Mouse (Mus musculus) kidney, adult 9 months (tissue): Measurements from ENCODE around the gene Siae.

Source experiments
- DNase-seq: peaks from one replicate; pipeline ENCODE4 v3.0.0; 2022

Gene Siae

DNA sequence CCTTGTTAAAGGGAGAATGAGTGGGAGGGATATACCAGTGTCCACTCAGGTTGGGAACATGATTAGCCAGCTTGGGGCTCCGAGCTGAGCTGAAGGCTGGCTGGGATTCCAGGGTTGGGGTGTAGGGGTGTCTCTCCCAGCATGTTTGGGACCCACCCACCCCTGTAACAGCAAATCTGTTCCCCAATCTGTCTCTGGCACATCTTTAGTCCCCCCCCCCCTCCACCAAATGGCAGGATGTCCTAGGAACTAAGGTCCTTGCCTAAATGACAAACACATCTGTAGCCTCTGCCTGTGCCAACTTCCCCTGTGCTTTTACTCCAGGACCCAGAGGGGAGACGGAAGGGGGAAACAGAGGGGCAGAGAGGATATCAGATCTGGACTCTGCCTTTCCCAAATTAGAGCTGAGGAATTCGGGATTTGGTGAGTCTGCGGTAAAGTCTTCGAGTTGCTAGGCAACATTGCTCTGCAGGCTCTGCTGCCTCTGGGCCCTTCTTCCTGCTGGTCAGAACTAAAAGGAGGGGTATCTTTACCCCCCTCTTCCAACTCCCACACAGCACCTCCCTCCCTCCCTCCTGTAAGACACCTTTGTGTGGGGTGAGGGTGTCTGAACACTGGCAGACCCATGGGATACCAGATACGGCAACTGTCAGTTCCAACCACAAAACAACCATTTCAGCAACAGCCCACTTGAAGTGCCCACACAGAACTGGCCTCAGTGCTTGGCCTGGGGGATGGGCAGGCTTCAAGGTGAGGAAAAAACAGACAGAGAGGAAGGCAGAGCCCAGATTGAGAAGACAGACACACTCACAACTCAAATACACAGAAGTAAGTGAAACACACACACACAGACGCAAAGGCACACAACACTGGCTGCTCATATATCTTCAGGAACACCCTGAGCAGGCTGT is at the start of gene Siae:
Gene Siae, plus strand, starts transcription at position 861 of the 911 bp plus-strand sequence.
- no peak for DNase-seq

DNA sequence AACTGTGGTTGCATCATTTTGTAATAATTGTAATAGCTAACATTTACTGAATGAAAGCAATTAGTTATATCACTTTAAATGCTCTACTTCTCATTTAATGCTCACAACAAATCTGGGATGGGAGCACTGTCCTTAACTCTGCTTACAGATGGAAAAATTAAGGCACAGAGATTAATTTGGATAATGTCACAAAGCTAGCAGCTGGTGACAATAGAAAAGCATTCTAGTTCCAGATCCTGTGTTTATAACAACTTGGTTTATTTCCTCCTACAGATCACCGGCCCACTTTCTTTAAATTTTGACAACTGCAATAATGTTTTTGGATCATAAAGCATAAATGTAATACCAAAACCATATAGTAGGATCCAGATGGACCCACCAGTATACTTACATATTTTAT is 49.5 kb upstream of the Siae start:
- DNase-seq: no peak

DNA sequence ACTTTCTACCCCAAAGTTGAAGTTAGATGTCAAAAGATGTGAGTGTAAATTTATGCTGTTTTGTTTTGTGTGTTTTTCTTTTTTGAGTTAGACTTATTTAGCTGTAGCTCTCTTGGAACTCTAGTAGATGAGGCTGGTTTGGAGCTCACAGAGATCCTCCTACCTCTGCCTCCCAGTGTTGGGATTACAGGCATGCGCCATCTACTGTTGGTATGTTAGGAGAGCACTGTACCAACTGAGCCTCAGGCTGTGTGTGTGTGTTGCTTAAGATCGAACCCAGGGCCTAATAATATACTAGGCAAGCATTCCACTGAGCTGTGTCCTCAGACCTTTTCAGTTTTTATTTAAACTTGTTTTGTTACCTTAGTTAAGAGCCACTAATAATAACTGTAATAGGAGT is 43.4 kb upstream of the Siae start:
- no peak for DNase-seq

DNA sequence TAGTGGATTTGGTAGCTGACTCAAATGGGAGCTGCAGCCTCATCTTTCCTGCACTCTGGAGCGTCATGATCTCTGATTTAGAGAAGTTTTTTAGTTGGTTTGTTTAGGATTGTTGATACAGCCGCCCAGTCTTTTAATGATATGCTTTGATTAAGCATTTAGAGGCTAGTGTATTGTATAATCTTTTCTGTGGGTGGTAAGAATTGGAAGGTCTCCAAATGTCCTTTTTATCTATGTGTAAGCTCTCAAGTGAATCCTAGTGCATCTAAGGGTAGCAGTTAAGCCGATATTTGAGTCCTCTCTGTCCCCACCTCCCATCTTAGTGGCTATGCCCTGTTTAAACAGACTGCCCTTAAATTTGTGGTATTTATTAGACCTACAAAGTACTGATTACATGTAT is 41.0 kb upstream of the Siae start:
- no peak for DNase-seq

DNA sequence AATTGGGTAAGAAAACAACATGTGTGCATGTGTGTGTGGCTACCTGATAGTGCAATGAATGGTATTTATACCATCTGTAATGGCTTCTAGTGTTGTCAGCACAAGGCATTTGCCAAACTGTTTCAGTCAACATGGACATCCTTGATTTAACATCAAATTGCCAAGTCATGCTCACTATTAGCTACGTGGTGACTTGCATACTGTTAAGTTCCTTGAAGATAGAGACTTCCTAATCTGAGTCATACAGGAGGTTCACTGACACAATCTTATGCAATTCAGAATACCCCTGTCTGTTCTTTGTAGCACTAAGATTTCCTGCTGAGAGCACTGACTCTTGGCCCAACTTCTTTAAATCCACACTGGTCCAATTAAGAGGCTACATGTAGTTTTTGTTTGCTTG is 38.0 kb upstream of the Siae start:
- DNase-seq: no peak

DNA sequence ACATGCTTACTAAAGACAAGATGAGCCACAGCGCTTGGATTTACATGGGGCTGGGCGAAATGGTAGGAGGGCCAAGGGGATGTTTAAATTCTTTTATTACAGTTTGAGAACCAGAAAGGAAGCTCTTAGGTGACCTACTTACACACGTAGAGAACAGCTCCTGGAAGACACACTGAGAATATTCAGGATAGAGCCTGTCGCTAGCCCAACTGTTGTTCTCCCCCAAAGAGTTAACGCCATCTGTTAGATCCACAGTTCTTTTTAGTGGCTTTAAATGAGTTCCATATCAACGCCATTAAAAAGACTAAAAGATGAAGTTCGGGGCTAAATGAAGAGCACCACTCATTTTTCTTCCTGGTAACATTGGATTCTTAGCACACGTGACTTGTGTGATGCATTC is 36.5 kb upstream of the Siae start:
- no peak for DNase-seq

DNA sequence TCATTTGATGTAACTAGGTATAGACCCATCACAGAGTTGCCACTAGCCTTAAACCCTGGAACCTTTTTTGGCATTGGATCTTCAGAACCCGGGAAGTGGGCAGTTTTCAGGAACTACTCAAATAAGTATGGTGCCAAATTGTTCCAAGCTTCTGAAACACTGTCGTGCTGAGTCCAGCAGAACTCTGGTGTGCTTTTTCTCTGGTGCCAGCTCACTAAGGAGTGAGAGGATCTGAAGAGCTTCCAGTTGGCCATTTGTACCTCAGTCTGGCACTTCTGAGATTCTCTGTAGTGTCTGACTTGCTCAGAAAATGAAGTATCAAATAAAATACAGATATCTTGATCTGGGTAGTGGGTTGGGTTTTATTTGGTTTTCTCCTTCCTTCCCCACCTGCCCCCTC is 35.5 kb upstream of the Siae start:
- no peak for DNase-seq

DNA sequence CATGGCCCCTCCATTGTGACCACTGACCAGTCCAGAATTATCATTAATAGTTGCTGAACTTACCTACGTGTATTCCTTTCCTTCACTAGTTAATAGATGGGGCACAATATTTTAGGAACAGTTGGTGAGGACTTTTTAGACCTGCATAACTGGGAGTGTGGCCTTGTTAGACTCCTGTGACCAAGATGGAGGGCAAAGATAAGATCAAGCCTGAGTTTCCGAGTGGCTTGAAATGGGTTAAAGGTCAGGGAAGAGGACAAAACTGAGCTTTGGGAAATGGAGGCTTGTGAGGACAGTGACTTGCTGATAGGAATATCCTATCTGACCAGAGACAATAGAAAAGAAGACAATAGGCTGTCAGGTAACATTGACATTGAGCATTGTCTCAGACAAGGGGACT is 30.0 kb upstream of the Siae start:
- no peak for DNase-seq

DNA sequence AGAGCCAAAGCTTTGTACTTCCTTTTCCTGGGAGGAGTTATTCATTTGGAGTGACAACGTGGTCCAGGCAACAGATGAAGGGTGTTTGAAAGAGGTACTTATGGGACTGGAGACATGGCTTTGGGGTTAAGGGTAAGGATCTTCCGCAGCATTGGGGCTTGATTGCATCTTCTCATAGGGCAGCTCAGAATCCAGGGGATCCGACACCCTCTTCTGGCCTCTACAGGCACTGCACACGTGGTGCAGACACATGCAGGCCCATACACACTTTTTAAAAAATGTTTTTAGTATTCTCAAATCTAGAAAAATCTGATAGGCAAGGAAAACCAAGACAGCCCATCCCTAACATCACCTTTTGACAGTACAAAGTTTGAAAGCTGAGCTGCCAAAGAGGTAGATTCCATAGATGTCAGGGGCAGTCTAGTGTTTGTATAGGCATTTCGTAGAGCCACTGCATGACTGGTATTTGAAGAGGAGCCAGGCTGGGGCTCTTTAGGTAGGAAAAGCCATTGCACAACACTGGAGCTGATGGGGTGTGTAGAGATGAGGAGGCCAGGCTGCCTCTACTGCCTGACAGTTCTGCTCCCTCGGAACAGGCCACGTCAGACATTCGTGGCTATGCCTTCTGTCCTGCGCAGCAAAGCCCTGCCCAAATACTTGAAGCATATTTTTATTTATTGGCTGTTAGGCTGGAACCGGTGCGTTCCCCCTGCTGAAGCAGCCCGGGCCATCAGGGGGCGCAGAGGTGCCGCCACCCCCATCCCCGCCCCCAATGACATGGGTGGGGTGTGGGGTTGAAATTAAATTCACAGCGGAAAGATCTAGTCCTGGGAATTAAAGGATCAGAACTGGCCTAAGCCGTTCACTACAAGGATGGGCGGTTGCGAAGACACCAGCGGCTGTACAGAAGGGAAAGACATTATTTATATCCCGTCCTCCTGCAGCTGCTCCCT is 28.8 kb upstream of the Siae start:
- no peak for DNase-seq

DNA sequence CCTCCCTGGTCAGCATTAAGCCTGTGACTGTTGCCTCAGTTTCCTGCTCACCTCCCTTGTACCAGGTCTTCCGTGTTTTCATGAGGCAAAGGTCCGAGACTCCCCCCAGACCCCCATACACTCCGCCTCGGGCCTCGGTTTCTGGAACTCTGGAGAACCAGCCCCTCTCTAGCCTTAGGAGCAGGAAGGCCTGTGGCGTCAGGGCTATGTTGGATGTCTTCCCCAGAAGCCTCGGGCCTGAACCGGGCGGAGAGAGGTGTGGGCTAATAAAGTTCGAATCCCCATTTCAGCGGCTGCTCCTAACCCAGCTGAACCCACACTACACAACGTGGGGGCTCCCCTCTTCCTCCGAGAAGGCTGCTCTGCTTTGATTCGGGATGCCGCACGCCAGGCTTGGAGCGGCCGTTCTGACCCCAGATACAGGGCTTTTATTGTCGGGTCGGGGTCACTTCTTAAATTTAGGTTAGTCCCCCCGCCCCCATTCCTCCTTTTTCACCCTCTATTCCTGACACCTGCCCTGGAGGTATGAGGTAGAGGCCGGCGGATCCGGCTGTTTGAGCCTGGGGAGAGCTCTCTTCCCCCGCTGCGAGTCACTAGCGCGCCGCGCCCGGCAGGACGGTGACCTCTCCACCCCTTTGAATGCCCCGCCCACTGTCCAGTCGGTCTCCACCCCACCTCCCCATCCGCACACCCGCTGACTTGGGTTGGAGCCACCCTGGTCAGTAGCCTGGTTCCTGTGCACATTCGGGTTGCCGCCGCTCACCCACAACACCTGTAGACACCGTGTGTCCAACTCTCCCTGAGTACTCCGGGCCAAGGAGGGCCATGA is 27.9 kb upstream of the Siae start, which contains the start of gene Esam:
Gene Esam, plus strand, starts transcription at position 683 of the 829 bp plus-strand sequence.
- peak; percentile 84 for DNase-seq

DNA sequence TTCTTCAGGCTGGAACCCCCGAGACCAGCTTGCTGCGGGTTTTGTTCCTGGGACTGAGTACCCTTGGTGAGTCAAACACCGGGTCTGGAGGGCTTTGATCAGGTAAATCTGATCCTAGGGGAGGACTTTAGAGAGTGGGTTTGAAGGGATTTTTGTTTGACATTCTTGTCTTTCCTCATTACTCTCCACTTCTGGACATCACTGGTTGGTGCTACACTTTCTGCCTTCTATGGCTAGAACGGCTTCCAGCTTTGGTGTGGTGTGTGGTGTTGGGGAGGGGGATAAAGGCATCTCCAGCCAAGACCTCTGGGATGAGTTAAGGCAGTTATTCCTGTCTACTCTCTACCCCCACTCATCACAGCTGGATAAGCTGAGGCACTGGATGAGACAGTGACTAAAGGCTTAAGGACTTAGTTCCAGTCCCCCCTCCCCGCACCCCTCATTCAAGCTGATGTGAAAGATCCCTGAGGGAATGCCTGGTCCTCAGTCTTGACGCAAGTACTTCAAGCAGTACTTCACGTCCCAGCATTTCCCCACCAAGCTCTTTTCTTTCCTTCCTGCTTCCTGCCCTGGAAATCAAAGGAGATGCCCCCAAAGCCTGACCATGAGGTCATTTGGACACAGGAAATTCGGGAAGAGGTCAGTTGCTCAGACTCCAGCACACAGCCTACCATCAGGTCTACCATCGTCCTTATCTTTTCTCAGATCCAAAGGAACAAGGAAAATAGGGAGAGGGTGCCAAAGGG is 27.1 kb upstream of the Siae start:
- DNase-seq: peak; percentile 54

DNA sequence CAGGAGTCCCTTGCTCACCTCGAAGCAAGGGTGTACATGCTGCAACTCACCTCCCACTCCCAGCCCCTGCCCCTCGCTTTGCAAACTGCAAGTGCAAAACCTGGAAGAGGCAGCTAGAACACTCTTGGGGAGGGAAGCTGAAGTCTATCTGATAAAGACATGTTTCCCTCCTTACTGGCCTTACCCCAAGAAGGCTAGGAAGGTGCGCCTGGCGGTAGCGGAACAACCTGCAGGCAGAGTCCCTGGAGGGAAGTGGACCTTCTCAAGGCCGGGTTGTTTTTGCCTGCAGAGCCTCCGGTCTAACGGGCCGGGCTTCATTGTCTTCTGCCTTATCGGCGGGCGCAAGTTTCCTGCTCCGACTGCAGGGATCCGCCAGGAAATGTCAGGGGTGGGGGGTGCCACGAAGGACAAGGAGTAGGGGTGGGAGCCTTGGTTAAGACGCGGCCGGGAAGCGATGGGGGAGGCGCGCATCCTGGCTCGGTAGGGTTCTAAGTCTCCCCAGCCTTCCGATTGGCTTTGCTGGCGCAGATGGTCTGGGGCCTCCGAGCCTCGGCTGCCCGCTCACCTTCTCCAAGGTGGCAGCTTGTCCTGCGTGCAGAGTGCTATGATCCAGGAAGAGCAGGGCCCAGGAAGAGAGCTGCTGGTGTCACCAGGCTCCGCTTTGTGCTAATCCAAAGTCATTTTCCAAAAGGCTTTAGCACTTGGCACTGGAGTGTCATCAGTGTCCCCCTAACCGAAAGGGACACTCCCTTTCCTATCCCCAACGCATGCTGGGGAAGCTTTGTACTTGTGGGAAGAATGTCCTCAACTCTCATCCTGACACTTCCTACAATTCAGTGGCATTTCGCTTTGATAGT is 25.2 kb upstream of the Siae start:
- DNase-seq: peak; percentile 81

DNA sequence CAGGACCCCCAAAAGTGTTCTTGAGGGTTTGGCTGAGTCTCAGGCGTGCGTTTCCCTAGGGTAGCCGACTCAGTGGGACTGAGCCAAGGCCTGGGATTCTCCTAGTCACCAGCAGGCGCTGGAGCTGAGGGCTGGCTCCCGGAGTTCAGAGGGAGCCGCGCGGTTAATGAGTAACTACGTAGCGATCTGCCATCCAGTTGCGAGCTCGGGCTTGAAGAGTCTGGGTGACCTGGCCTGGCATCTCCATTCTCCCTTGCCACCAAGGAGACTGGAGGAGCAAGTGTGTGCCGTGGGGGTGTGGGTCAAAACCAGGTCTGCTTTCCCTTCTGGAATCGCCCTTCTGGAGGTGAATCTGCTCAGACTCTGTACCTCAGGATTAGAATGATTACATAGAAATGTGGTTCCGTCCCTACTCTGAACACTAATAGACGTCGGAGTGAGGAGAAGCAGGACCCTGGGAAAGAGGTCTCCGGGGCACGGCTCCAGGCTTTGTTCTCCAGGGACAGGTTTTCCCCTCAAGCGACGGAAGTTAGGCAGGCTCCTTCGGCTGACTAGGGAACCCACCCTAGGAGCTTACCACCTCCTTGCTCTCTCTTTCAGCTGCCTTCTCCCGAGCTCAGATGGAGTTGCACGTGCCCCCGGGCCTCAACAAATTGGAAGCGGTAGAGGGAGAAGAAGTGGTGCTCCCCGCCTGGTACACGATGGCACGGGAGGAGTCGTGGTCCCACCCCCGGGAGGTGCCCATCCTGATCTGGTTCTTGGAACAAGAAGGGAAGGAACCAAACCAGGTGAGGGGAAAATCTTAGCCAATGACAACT is 24.4 kb upstream of the Siae start:
- peak; percentile 92 for DNase-seq

DNA sequence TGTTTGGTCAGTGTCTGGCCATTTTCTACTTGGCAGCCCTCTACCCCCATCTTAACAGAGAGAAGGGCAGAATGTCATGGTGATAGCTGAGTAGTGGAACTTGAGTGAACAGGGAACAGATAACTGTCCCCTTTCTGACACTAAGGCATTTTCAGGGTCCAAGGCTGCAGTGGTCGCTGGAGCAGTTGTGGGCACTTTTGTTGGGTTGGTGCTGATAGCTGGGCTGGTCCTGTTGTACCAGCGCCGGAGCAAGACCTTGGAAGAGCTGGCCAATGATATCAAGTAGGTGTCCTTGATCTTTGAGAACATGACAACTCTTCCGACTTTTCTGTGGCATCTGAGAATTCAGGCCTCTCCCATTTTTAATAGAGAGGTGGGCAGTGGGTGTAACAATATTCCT is 18.6 kb upstream of the Siae start:
- DNase-seq: no peak

DNA sequence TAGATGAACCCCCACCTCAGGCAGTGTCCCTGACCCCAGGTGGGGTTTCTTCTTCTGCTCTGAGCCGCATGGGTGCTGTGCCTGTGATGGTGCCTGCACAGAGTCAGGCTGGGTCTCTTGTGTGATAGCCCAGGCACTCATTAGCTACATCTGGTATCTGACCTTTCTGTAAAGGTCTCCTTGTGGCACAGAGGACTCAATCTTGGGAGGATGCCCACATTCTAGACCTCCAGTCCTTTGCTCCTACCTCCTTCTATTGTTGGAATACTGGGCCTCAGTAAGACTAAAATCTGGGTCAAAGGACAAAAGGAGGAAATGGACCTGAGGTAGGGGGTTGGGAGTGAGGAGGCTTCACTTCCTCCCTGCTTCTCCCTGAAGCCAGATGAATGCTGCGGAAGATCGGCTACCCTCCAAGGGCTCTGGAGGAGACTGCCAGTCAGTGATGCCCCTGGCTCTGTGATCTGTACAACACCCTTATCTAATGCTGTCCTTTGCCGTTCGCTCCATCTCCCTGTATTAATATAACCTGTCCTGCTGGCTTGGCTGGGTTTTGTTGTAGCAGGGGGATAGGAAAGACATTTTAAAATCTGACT is 17.7 kb upstream of the Siae start:
- DNase-seq: no peak

DNA sequence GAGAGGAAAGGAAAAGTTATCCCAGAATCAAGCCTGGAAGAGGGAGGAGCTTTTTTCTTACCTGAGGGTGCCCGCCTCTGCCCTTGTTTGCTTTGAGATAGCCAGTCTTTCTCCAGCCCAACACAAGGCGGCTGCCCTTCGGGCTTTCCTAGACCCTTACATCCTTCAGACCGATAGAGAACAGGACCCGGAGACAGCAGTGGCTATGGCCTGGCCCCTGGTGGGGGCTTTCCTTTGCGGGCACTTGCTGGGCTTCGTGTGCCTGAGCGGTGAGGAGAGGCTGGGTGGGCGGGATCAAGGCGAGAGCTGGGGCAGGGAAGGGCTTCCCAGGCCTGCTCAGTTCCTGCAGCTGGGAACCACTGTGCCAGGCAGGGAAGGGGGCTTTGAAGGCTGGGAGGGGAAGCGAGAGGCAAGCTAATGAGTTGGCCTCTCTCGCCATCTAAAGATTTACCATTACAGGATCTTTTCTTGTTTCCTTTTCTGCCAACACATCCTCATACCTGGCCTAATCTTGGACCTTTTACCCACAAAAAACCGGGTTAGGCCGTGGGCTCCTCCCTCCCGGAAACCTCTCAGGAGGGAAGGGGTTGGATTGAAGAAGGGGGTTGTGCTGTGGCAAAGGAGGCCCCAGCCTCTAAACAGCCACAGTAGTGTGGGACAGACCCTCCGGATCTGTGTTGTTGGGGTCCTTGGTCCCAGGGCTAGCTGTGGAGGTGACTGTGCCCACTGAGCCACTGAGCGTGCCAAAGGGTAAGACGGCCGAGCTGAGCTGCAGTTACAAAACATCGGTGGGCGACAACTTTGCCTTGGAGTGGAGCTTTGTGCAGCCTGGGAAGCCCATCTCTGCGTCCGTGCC is 16.1 kb upstream of the Siae start, which contains the start of gene Vsig2:
Gene Vsig2, plus strand, starts transcription at position 86 of the 856 bp plus-strand sequence.
- no peak for DNase-seq

DNA sequence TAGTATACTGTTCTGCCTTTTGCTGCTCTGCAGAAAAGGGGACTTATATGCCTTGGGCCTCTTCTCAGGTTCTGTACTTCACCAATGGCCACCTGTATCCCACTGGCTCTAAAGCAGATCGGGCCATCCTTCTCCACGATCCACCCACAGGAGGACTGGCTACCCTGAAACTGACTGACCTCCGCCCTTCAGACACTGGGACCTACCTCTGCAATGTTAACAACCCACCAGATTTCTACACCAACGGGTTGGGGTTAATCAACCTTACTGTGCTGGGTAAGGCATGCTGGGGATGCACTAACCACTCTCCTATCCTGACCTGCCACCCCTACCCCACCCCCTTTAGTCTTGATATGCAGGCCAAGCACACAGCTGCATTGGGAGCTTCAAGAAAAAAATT is 15.3 kb upstream of the Siae start:
- DNase-seq: no peak
